Mouse (Mus musculus): ENCODE measurements around the gene Olfr90. TPM values are rescaled to one million over a fixed set of nuclear protein-coding genes. Genes with fewer than 3 reads are reported as not detected.

The Olfr90 gene
- polyA plus RNA-seq, 1 experiment from 2014 or later = not detected

DNA sequence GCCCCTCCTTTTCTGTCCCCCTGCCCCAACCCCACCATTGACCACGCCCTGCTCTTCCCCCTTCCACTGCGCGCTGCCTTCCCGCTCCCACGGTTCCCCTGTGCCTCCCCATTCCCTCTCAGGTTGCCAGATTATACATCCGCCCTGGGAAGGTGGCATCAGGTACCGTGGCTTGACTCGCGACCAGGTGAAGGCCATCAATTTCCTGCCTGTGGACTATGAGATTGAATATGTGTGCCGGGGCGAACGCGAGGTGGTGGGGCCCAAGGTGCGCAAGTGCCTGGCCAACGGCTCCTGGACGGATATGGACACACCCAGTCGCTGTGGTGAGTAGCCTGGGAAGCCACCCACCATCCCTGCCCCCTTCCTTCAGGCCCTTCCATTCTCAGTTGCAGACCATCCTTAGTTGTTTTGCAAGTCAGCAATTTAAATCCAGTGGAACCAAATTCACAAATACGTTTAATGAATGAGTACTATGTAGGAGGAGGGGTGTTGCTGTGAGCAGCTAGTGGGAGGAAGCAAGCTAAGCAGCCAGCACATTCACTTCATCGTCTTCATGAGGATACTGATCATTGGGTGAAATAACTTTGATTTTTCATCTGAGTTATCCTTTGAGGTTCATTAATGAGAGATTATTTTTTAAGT, 40.8 kb downstream of the Olfr90 start:
- 90% methylated on average over 19 of the region's 19 CpGs for WGBS (ENCODE audit: missing documents)
- Histone ChIP-seq H3K4me3 (ENCODE audit: inconsistent target) (no peak overlapping the region), H3K36me3 (ENCODE audit: inconsistent target) (no peaks in the 10 kb centered on the region), H3K79me2 (ENCODE audit: inconsistent target) (no peaks in the 10 kb centered on the region), H3K27ac (no peak overlapping the region)

DNA sequence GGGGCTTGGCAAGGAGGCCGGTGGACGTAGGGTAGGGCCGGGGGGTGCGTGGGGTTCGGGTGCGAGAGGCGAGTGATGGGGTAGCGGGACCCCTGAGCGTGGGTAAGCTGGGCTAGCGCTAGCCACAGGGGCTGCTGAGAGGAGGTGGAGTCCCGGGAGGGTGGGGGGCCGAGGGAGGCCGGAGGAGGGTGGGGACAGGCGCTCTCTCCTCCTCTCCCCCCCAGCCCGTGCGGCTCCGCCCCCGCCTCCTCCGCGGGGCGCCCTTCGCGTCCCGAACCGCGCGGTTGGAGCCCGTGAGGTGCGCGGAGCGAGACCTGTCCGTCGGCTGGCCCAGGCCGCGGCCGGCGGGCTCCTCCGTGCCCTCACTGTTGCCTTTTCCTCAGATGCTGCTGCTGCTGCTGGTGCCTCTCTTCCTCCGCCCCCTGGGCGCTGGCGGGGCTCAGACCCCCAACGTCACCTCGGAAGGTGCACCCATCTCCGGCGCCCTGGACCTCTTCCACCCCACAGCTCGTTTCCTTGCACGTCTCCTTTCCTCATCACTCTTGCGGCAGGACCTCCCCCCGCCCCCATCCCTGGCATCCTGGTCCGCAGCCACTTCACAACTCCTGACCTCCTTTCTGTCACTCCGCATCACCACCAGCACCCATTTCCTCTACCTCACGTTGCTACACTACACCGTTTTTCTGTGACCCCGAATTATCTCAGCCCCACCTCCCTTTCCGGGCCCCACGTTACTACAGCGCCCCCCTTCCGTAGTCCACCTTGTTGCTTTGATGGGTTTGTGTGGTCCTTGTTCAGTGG, 41.8 kb downstream of the Olfr90 start:
- H3K4me3 ChIP-seq (ENCODE audit: inconsistent target) = no peak overlapping the region
- WGBS (ENCODE audit: missing documents) = 2% methylated on average over 50 of the region's 58 CpGs
- no peaks in the 10 kb centered on the region for H3K36me3 ChIP-seq (ENCODE audit: inconsistent target)
- H3K79me2 ChIP-seq (ENCODE audit: inconsistent target) = no peaks in the 10 kb centered on the region
- H3K27ac ChIP-seq = no peak overlapping the region

DNA sequence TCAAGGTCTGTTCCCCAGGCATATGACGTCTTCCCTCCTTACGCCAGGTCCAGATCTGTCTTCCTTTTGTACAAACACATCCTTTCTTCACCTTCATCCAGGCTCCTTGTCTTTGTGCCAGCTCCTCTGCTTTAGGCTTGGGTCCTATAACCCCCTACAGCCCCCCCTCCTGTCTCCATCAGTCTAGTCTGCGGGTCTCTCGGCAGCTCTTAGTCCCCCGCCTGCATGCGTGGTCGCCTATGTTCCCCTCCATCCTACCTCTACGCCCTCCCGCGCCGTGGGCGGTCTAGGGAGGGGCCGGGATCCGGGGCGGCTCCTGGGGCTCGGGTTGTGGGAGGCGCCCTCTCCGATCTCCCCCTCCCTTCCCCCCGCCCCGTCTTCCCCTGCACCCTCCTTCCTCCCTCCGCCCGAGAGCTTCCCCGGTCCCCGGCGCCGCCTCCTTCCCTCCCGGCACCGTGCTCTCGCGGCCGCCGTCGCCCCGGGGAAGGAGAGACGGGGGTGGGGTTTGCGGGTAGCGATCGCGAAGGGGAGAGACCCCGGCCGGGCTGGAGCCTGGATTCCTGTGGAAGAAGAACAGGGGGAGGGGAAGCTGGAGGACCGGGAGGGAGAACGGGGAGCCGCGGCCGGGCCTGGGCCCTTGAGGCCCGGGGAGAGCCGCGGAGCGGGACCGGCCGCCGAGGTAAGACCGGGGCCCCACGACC, 42.5 kb downstream of the Olfr90 start, which contains the start of gene Gabbr1:
Gene Gabbr1, plus strand, starts transcription at position 356 of the 701 bp plus-strand sequence.
- WGBS (ENCODE audit: missing documents) = under 1% methylated on average over 46 of the region's 55 CpGs
- Histone ChIP-seq H3K36me3 (ENCODE audit: inconsistent target) (no peaks in the 10 kb centered on the region), H3K4me3 (ENCODE audit: inconsistent target) (no peak within 1 kb of the TSS), H3K27ac (no peak within 1 kb of the TSS), H3K79me2 (ENCODE audit: inconsistent target) (no peaks in the 10 kb centered on the region)

DNA sequence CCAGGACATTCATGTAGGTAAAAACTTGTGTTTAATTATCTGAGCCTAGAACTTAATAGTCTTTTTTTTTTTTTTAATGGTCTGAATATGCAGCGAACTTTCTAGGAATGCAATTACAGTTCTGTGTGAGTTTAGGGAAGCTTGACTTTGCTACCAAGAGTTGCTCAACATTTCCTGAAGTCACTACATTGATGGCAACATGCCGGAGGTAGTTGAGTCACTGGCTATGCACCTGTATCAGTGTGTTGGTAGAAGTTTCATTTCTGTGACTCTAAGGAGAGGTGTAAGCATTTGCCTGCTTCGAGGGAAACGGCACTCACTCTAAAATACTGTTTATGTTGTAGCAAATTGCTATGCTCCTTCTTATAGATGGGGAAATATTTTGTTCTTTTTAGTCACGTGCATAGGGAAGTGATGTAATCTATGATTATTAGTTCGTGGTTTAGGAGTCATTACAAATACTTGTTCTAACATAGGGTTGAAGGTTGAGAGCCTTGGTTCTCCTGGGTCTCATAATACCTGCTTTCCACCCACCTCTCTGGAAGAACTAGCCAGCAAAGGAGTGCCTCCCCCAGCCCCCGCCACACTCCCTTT, 43.6 kb downstream of the Olfr90 start:
- WGBS (ENCODE audit: missing documents) = 10% methylated on average over 7 of the region's 7 CpGs
- Histone ChIP-seq H3K79me2 (ENCODE audit: inconsistent target) (no peaks in the 10 kb centered on the region), H3K4me3 (ENCODE audit: inconsistent target) (no peak overlapping the region), H3K36me3 (ENCODE audit: inconsistent target) (no peaks in the 10 kb centered on the region), H3K27ac (no peak overlapping the region)

- Histone ChIP-seq H3K79me2 (ENCODE audit: inconsistent target) (no peaks in the 10 kb centered on the region), H3K27ac (no peak overlapping the region), H3K4me3 (ENCODE audit: inconsistent target) (no peak overlapping the region), H3K36me3 (ENCODE audit: inconsistent target) (no peaks in the 10 kb centered on the region)
- 60% methylated on average over 2 of the region's 2 CpGs for WGBS (ENCODE audit: missing documents)
Measured at GRCm38 (mm10) chr17:37039127-37039894, 49.0 kb downstream of the Olfr90 start.

Other genes with a start within 250 kb of the Olfr90 start
- gene Trim15, start 221.3 kb downstream of the Olfr90 start, polyA plus RNA-seq (2018) = not detected in 3 replicates
- not detected in 3 replicates for gene Trim10, start 218.9 kb downstream of the Olfr90 start, polyA plus RNA-seq (2018)
- gene Trim40, start 198.4 kb downstream of the Olfr90 start, polyA plus RNA-seq (2018) = not detected in 3 replicates
- not detected in 3 replicates for gene Trim31, start 190.4 kb downstream of the Olfr90 start, polyA plus RNA-seq (2018)
- not detected in 3 replicates for gene Rnf39, start 145.6 kb downstream of the Olfr90 start, polyA plus RNA-seq (2018)
- gene Ppp1r11, start 136.8 kb downstream of the Olfr90 start, polyA plus RNA-seq (2018) = 42.9 to 61.6 TPM (median 57.7 TPM) in 3 replicates
- 17.7 to 36.4 TPM (median 32.4 TPM) in 3 replicates for gene Znrd1, start 129.9 kb downstream of the Olfr90 start, polyA plus RNA-seq (2018)
- gene Znrd1as, start 129.9 kb downstream of the Olfr90 start, polyA plus RNA-seq (2018) = 5.5 to 12.4 TPM (median 5.9 TPM) in 3 replicates
- gene 2410137M14Rik, start 107.3 kb downstream of the Olfr90 start, polyA plus RNA-seq (2018) = not detected in 3 replicates
- gene H2-M5, start 99.0 kb downstream of the Olfr90 start, polyA plus RNA-seq (2018) = not detected in 3 replicates
- not detected in 3 replicates for gene Zfp57, start 87.3 kb downstream of the Olfr90 start, polyA plus RNA-seq (2018)
- not detected in 3 replicates for gene Mog, start 65.1 kb downstream of the Olfr90 start, polyA plus RNA-seq (2018)
- 0.44 to 0.87 TPM (median 0.59 TPM) in 3 replicates for gene Gabbr1, start 42.5 kb downstream of the Olfr90 start, polyA plus RNA-seq (2018)
- gene Olfr91, start 9.8 kb upstream of the Olfr90 start, polyA plus RNA-seq (2018) = not detected in 3 replicates
- gene Olfr92, start 31.6 kb upstream of the Olfr90 start, polyA plus RNA-seq (2018) = not detected in 3 replicates
- gene Olfr93, start 73.0 kb upstream of the Olfr90 start, polyA plus RNA-seq (2018) = not detected in 3 replicates
- not detected in 3 replicates for gene Ubd, start 105.4 kb upstream of the Olfr90 start, polyA plus RNA-seq (2018)
- gene Olfr94, start 112.5 kb upstream of the Olfr90 start, polyA plus RNA-seq (2018) = not detected in 3 replicates
- not detected in 3 replicates for gene Olfr95, start 124.6 kb upstream of the Olfr90 start, polyA plus RNA-seq (2018)
- gene Olfr96, start 131.6 kb upstream of the Olfr90 start, polyA plus RNA-seq (2018) = not detected in 3 replicates
- gene Olfr97, start 148.8 kb upstream of the Olfr90 start, polyA plus RNA-seq (2018) = not detected in 3 replicates
- gene Olfr98, start 175.2 kb upstream of the Olfr90 start, polyA plus RNA-seq (2018) = not detected in 3 replicates
- 27.9 to 59.9 TPM (median 48.4 TPM) in 3 replicates for gene H2-M3, start 181.7 kb upstream of the Olfr90 start, polyA plus RNA-seq (2018)
- not detected in 3 replicates for gene Olfr99, start 195.0 kb upstream of the Olfr90 start, polyA plus RNA-seq (2018)
- gene Olfr101, start 215.8 kb upstream of the Olfr90 start, polyA plus RNA-seq (2018) = not detected in 3 replicates
- not detected in 3 replicates for gene Olfr102, start 228.6 kb upstream of the Olfr90 start, polyA plus RNA-seq (2018)

All from macrophage (primary cell).